Mouse (Mus musculus) thymus, adult 2 months (tissue): ENCODE results near the gene Tppp3. TPM values are rescaled to one million over a fixed set of nuclear protein-coding genes. Genes with fewer than 3 reads are reported as not detected.

Experiments
- DNase-seq: peaks from one replicate; pipeline ENCODE4 v3.0.0; 2021
- H3K27ac ChIP-seq: fragments of 200-500 bp; 2 replicates; pipeline ENCODE4 v1.5.1; 2012; ENCODE audit warnings: low read length, control low read depth; ENCODE audit not compliant: control insufficient read depth, insufficient read depth
- H3K27me3 ChIP-seq: fragments of 200-500 bp; 2 replicates; pipeline ENCODE4 v1.6.1; 2012; ENCODE audit warnings: mild to moderate bottlenecking, low read length, moderate library complexity, mixed read lengths; ENCODE audit not compliant: control insufficient read depth, insufficient read depth
- H3K36me3 ChIP-seq: fragments of 200-500 bp; 2 replicates; pipeline ENCODE4 v1.6.1; 2012; ENCODE audit warnings: mild to moderate bottlenecking, low read length, moderate library complexity; ENCODE audit not compliant: control insufficient read depth, insufficient read depth
- H3K4me1 ChIP-seq: fragments of 200-500 bp; replicated peaks from 2 replicates; pipeline ENCODE4 v1.6.1; 2012; ENCODE audit warnings: low read length; ENCODE audit not compliant: control insufficient read depth, insufficient read depth
- H3K4me3 ChIP-seq: fragments of 200-500 bp; 2 replicates; pipeline ENCODE4 v1.5.1; 2012; ENCODE audit warnings: mild to moderate bottlenecking, low read length, control low read depth, moderate library complexity; ENCODE audit not compliant: control insufficient read depth, insufficient read depth
- CTCF ChIP-seq: fragments of 200-500 bp; IDR thresholded peaks from 2 replicates; pipeline ENCODE4 v1.5.1; 2012; ENCODE audit warnings: mild to moderate bottlenecking, control low read depth, low read length, moderate library complexity, borderline replicate concordance; ENCODE audit not compliant: control insufficient read depth, poor library complexity, insufficient read depth; ENCODE audit errors: extremely low read depth
- POLR2A ChIP-seq: fragments of 200-500 bp; IDR thresholded peaks from 2 replicates; pipeline ENCODE4 v1.6.1; 2012; ENCODE audit warnings: mild to moderate bottlenecking, low read length, control low read depth, moderate library complexity; ENCODE audit not compliant: control insufficient read depth, poor library complexity, insufficient read depth; ENCODE audit errors: extremely low read depth
- WGBS: fragments of 180-500 bp; shearing (Covaris S2); methylation state at CpG from one replicate; pipeline ENCODE4 v1.1.7; 2018; 5-methylcytosine and 5-hydroxymethylcytosine counted together
- polyA plus RNA-seq: library from polyadenylated mRNA; depleted of rRNA; stranded (reverse); fragments of >200 nt; gene quantifications from 2 replicates; pipeline ENCODE4 v1.2.3, GENCODE M21; 2012

The Tppp3 gene
- polyA plus RNA-seq, 1 experiment = 27.8 TPM

DNA sequence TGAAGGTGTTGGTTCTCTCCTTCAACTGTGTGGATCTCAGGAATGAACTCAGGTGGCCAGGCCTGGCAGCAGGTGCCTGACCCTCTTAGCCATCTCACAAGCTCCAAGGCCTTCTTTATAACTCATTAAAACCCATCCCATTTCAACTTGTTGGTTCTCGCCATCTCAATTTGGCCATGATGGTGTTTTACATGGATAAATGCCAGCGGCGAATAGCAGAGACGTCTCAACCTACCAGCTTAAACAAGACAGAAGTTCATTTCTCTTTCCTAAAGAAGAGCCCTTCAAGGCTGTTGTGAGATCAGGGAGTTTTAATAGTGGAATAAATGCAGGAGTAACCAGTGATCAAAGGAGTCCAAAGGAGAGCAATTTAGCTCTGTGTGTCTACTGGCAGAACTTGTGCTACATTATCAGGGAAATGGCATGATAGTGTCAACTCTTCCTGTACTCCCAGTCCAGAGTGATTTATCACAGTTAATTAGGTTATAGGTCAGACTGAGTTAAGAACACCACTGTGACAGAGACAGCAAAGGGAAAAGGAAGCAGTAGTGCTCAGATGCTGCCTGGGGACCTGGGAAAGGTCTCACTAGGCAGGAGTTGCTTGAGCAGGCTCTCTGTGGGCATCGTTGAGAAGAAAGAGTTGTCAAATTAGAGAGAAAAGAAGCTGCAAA lies 34.1 kb downstream of the Tppp3 start:
- peaks cover 13% of the 10 kb centered on the region for H3K4me1 ChIP-seq
- H3K36me3 ChIP-seq = no peaks in the 10 kb centered on the region
- 90% methylated on average over 5 of the region's 5 CpGs for WGBS
- TF ChIP-seq POLR2A (no peak), CTCF (no peak)
- H3K27ac ChIP-seq = no peak overlapping the region
- no peak for DNase-seq
- no peaks in the 10 kb centered on the region for H3K27me3 ChIP-seq
- no peak overlapping the region for H3K4me3 ChIP-seq

DNA sequence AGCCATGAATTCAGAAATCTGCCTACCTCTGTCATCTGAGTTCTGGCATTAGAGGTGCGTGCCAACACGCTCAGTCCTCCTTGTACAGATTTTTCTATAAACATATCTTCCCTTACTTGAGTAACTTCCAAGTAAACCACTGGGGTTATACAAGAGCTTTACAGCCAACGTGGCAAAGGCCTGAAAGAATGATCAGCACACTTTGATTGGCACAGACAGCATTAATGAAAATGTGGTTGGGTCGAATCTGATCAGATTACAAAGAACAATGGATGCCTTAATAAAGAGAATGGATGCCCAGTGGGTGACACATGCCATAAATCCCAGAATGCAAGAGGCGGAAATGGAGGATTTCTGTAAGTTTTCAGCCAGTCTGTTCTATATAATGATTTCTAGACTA lies 35.1 kb downstream of the Tppp3 start:
- Histone ChIP-seq H3K27me3 (no peaks in the 10 kb centered on the region), H3K4me3 (no peak overlapping the region), H3K4me1 (peaks cover 13% of the 10 kb centered on the region), H3K36me3 (no peaks in the 10 kb centered on the region), H3K27ac (no peak overlapping the region)
- 88% methylated on average over 5 of the region's 5 CpGs for WGBS
- no peak for TF ChIP-seq POLR2A
- no peak for TF ChIP-seq CTCF
- DNase-seq = no peak

DNA sequence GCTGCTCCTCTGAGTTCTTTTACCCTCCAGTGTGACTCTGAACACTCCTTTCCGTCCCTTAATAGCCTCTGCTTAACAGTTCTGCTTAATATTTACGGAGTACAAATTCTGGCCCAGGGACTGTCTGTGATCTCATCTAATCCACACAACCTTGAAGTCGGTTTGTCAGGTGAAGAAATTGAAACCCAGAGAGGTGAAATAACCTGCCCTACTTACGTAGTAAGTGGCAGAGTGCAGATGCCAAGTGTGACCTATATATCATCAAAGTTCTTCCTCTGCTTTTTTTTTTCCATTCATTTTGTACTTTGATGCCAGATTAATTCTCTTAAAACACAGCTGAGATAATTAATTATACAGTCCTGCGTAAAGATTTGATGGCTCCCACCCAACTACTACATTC lies 37.2 kb downstream of the Tppp3 start:
- no peak for TF ChIP-seq CTCF
- no peak for TF ChIP-seq POLR2A
- Histone ChIP-seq H3K27ac (no peak overlapping the region; the same call in 1 of the 2 replicates), H3K27me3 (no peaks in the 10 kb centered on the region), H3K4me3 (no peak overlapping the region), H3K36me3 (no peaks in the 10 kb centered on the region), H3K4me1 (peaks cover 13% of the 10 kb centered on the region)
- 74% methylated on average over 5 of the region's 5 CpGs for WGBS
- DNase-seq = no peak

GRCm38 (mm10) chr8:105433511-105433910 lies 37.8 kb downstream of the Tppp3 start:
- Histone ChIP-seq H3K4me1 (peaks cover 13% of the 10 kb centered on the region), H3K27me3 (no peaks in the 10 kb centered on the region), H3K36me3 (no peaks in the 10 kb centered on the region), H3K27ac (0 out of 2 replicates have a peak overlapping the region, but pooled peaks have one; percentile 5), H3K4me3 (no peak overlapping the region)
- TF ChIP-seq POLR2A (no peak), CTCF (no peak)
- WGBS = 83% methylated on average over 5 of the region's 5 CpGs
- no peak for DNase-seq

GRCm38 (mm10) chr8:105433021-105433420 lies 38.3 kb downstream of the Tppp3 start:
- TF ChIP-seq CTCF (no peak), POLR2A (no peak)
- H3K27me3 ChIP-seq = no peaks in the 10 kb centered on the region
- no peak overlapping the region for H3K4me3 ChIP-seq
- 85% methylated on average over 6 of the region's 6 CpGs for WGBS
- no peaks in the 10 kb centered on the region for H3K36me3 ChIP-seq
- no peak overlapping the region for H3K27ac ChIP-seq
- no peak for DNase-seq
- peaks cover 13% of the 10 kb centered on the region for H3K4me1 ChIP-seq

DNA sequence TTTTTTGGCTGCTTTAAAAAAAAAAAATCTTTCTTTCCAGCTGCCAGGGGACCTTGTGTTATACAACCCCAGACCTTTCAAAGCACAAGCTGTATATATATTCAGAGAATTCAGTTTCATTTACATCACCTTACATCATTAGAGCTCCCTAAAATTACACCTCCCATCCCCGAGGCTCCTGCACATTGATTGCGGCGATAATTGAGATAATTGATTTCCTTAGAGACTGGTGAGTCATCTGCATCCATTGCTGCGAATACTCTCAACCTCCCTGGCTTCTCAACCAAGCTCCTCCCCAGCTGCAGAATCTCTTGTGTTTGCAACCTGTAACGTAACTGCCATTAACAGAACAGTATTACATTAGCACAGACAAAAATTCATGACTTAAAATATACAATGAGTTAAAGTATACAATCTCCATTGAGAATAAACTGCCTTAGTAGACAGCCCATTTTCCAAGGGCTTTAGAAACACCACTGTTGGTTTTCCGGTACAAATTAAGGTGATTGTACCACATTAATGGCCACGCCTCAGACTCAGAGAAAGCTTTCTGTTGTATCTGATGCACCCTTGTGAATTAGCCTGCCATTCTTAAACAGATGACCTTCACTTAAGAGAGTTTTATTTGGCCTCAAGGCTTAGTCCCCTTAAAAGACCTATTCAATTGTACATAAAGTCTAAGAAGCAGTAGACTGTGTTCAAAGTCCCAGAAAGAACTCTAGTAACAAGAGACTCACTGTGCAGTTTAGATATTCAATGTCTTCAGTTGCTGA lies 39.4 kb downstream of the Tppp3 start:
- Histone ChIP-seq H3K4me1 (peaks cover 13% of the 10 kb centered on the region), H3K4me3 (no peak overlapping the region), H3K27ac (no peak overlapping the region), H3K27me3 (no peaks in the 10 kb centered on the region), H3K36me3 (no peaks in the 10 kb centered on the region)
- WGBS = 87% methylated on average over 7 of the region's 7 CpGs
- DNase-seq = no peak
- no peak for TF ChIP-seq POLR2A
